Mouse (Mus musculus): ENCODE results near the gene Map10.

Gene Map10

GRCm38 (mm10) chr8:125670420-125670819, 802 bp downstream of the Map10 start:
- no peak for DNase-seq (ENCODE audit: low read depth, low spot score)

GRCm38 (mm10) chr8:125670906-125671305, 1.3 kb downstream of the Map10 start:
- no peak for DNase-seq (ENCODE audit: low read depth, low spot score)

GRCm38 (mm10) chr8:125671371-125671770, 1.8 kb downstream of the Map10 start:
- DNase-seq (ENCODE audit: low read depth, low spot score): no peak

- DNase-seq (ENCODE audit: low read depth, low spot score): no peak
Measured at GRCm38 (mm10) chr8:125675796-125676195, 6.2 kb downstream of the Map10 start.

GRCm38 (mm10) chr8:125677484-125677883, 7.9 kb downstream of the Map10 start:
- no peak for DNase-seq (ENCODE audit: low read depth, low spot score)

- no peak for DNase-seq (ENCODE audit: low read depth, low spot score)
Measured at GRCm38 (mm10) chr8:125678854-125679648, 9.4 kb downstream of the Map10 start.

- no peak for DNase-seq (ENCODE audit: low read depth, low spot score)
Measured at GRCm38 (mm10) chr8:125680851-125681408, 11.3 kb downstream of the Map10 start.

GRCm38 (mm10) chr8:125685216-125685760, 15.7 kb downstream of the Map10 start:
- no peak for DNase-seq (ENCODE audit: low read depth, low spot score)

GRCm38 (mm10) chr8:125686221-125686865, 16.7 kb downstream of the Map10 start:
- no peak for DNase-seq (ENCODE audit: low read depth, low spot score)

GRCm38 (mm10) chr8:125690166-125690915, 20.7 kb downstream of the Map10 start:
- DNase-seq (ENCODE audit: low read depth, low spot score): no peak

- DNase-seq (ENCODE audit: low read depth, low spot score): no peak
Measured at GRCm38 (mm10) chr8:125690961-125691360, 21.3 kb downstream of the Map10 start.

- DNase-seq (ENCODE audit: low read depth, low spot score): no peak
Measured at GRCm38 (mm10) chr8:125692447-125692846, 22.8 kb downstream of the Map10 start.

GRCm38 (mm10) chr8:125693197-125693596, 23.6 kb downstream of the Map10 start:
- DNase-seq (ENCODE audit: low read depth, low spot score): no peak

- no peak for DNase-seq (ENCODE audit: low read depth, low spot score)
Measured at GRCm38 (mm10) chr8:125695951-125696350, 26.3 kb downstream of the Map10 start.

- no peak for DNase-seq (ENCODE audit: low read depth, low spot score)
Measured at GRCm38 (mm10) chr8:125699391-125700025, 29.9 kb downstream of the Map10 start.

- no peak for DNase-seq (ENCODE audit: low read depth, low spot score)
Measured at GRCm38 (mm10) chr8:125700407-125700806, 30.8 kb downstream of the Map10 start.

- no peak for DNase-seq (ENCODE audit: low read depth, low spot score)
Measured at GRCm38 (mm10) chr8:125702868-125703473, 33.4 kb downstream of the Map10 start.

- no peak for DNase-seq (ENCODE audit: low read depth, low spot score)
Measured at GRCm38 (mm10) chr8:125704434-125704833, 34.8 kb downstream of the Map10 start.

GRCm38 (mm10) chr8:125705816-125706215, 36.2 kb downstream of the Map10 start:
- DNase-seq (ENCODE audit: low read depth, low spot score): no peak

GRCm38 (mm10) chr8:125709171-125709570, 39.6 kb downstream of the Map10 start:
- DNase-seq (ENCODE audit: low read depth, low spot score): no peak

GRCm38 (mm10) chr8:125711514-125711913, 41.9 kb downstream of the Map10 start:
- no peak for DNase-seq (ENCODE audit: low read depth, low spot score)

All from retina, adult 2 months (tissue).